Mouse (Mus musculus) C2C12 (cell line): ENCODE data around the gene Igf2r.

Source experiments
- CEBPB ChIP-seq: IDR thresholded peaks from one replicate; pipeline ENCODE4 v1.6.1; 2011; ENCODE audit warnings: low read depth, mild to moderate bottlenecking, control low read depth, moderate library complexity
- CTCF ChIP-seq: IDR thresholded peaks from one replicate; pipeline ENCODE4 v1.5.1; 2011; ENCODE audit not compliant: control insufficient read depth, insufficient read depth, insufficient read length
- MYOD1 ChIP-seq: IDR thresholded peaks from one replicate; pipeline ENCODE4 v1.6.1; 2011; ENCODE audit warnings: low read depth; ENCODE audit not compliant: control insufficient read depth, insufficient read length
- MYOG ChIP-seq: IDR thresholded peaks from one replicate; pipeline ENCODE4 v1.6.1; 2011; ENCODE audit not compliant: control insufficient read depth, insufficient read length; ENCODE audit errors: extremely low read depth

DNA sequence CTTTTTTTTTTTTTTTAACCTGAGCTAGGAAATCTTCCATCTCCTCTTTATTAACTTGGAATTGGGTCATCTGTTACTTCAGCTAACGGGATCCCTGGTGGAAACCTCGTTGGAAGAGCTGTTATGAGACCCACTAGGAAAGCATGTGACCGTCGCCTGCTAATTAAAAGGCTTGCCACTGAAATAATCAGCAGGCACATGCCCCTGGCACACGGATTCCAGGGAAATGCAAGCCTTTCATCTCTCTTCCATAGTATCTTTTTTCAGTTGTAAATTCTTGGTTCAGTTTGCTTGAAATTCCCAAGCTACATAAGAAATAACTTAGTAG lies 21.6 kb upstream of the Igf2r start:
- TF ChIP-seq MYOD1 = no peak
- TF ChIP-seq CTCF = no peak
- TF ChIP-seq MYOG = no peak
- no peak for TF ChIP-seq CEBPB
